Comparison of ENCODE assay signal across 26 mouse cellular contexts in the genomic region with DNA sequence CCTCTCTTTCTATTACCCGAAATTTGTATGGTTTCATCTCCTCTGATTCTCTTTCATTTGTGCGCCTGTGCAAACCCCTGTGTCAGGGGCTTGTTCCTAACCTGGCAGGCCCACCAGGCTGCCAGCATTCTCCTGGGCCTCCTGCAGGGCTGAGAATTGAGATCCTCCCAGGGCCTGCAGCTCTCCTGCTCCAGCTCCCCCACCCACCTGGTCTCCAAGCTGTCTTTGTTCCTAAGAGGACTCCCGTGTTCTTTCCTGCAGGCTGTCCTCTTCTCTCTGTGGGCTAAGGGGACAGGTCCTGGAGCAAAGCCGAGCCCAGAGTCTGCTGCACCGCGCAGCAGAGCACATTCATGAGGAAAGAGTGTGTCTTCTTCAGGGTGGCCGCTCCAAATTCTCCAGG.
A peak's percentile ranks its signal among the peaks of the same experiment; 100 is the strongest.
DNase-seq lines count a peak whose midpoint lies in the region; ATAC-seq lines count a peak whose summit lies in the region.
"Had no signal": no experiment of that assay in that cellular context is flagged by ENCODE, and none has a peak within 500 bp of the region (broad histone marks: within the 10 kb centered on the region; RNA-seq: fewer than 3 reads in every experiment).

No protein-coding gene starts in this region.

- H3K4me1 ChIP-seq in midbrain, embryonic 13.5 days (replicated peaks): peaks cover 35% of the 10 kb centered on the region
- H3K4me1 ChIP-seq in midbrain, embryonic 10.5 days: peaks cover 43% of the 10 kb centered on the region
- H3K4me1 ChIP-seq in embryonic facial prominence, embryonic 10.5 days: peaks cover 19% of the 10 kb centered on the region
- H3K4me1 ChIP-seq: limb, embryonic 13.5 days; liver, embryonic 12.5 days; megakaryocyte, embryonic 14.5 days had no signal

- H3K4me2 ChIP-seq in midbrain, embryonic 13.5 days (replicated peaks): no peak overlapping the region
- H3K4me2 ChIP-seq: heart, embryonic 11.5 days; limb, embryonic 13.5 days; liver, embryonic 12.5 days had no signal

- H3K36me3 ChIP-seq in midbrain, embryonic 13.5 days: no peaks in the 10 kb centered on the region
- H3K36me3 ChIP-seq in midbrain, embryonic 10.5 days: no peaks in the 10 kb centered on the region
- H3K36me3 ChIP-seq in embryonic facial prominence, embryonic 10.5 days (replicated peaks): no peaks in the 10 kb centered on the region
- H3K36me3 ChIP-seq: forebrain, embryonic 10.5 days; limb, embryonic 13.5 days; liver, embryonic 12.5 days had no signal

- no peak for DNase-seq in cerebellum, postnatal 4 days (ENCODE audit: low spot score in 2 of 2)
- DNase-seq in midbrain, embryonic 10.5 days (ENCODE audit: low spot score): no peak
- DNase-seq in cerebellum, adult 9-10 months: peak; percentile 33
- no peak for DNase-seq in embryonic facial prominence, embryonic 10.5 days (ENCODE audit: low spot score)
- no peak for DNase-seq in thymus, postnatal 36 days
- no peak for DNase-seq in gastrocnemius, postnatal 4 days (ENCODE audit: low spot score in 2 of 2)
- DNase-seq: adrenal gland, postnatal 25 days; gastrocnemius, postnatal 10 days; heart, adult 11 months; heart, postnatal 10 days; kidney, adult 9 months; kidney, postnatal 25 days; lung, adult 18-20 months; lung, postnatal 36 days; right cerebral cortex, postnatal 14 days; spleen, adult 18-20 months had no signal

- H3K9me3 ChIP-seq in midbrain, embryonic 13.5 days: no peaks in the 10 kb centered on the region
- H3K9me3 ChIP-seq in midbrain, embryonic 10.5 days (replicated peaks): no peaks in the 10 kb centered on the region
- H3K9me3 ChIP-seq in embryonic facial prominence, embryonic 10.5 days: no peaks in the 10 kb centered on the region
- H3K9me3 ChIP-seq: forebrain, embryonic 10.5 days; limb, embryonic 13.5 days; liver, embryonic 12.5 days had no signal

- peak; percentile 40; the same call in 1 of the 2 replicates for ATAC-seq in cerebellum, adult (ENCODE audit: insufficient number of reproducible peaks, low FRiP score, low TSS enrichment)
- no peak for ATAC-seq in midbrain, embryonic 13.5 days
- ATAC-seq: forebrain, embryonic 16.5 days; hindbrain, postnatal 0 days; intestine, embryonic 16.5 days; liver, embryonic 12.5 days had no signal

- peaks cover 5% of the 10 kb centered on the region; the same call in 1 of the 2 replicates for H3K27me3 ChIP-seq in midbrain, embryonic 13.5 days
- peaks cover 22% of the 10 kb centered on the region; the same call in 1 of the 2 replicates for H3K27me3 ChIP-seq in midbrain, embryonic 10.5 days (ENCODE audit: low read depth, poor library complexity, severe bottlenecking)
- H3K27me3 ChIP-seq in embryonic facial prominence, embryonic 10.5 days (replicated peaks; ENCODE audit: low read depth, poor library complexity, severe bottlenecking): peaks cover 10% of the 10 kb centered on the region; the same call in 1 of the 2 replicates
- H3K27me3 ChIP-seq: liver, embryonic 12.5 days; megakaryocyte, embryonic 14.5 days had no signal

- no peak overlapping the region for H3K4me3 ChIP-seq in midbrain, embryonic 13.5 days (replicated peaks)
- no peak overlapping the region for H3K4me3 ChIP-seq in midbrain, embryonic 10.5 days
- H3K4me3 ChIP-seq in embryonic facial prominence, embryonic 10.5 days: no peak overlapping the region
- H3K4me3 ChIP-seq: forebrain, embryonic 10.5 days; limb, embryonic 13.5 days; liver, embryonic 12.5 days had no signal

- H3K27ac ChIP-seq in midbrain, embryonic 13.5 days: peak overlapping the region; percentile 35
- H3K27ac ChIP-seq in midbrain, embryonic 10.5 days (replicated peaks): no peak overlapping the region; the same call in 1 of the 2 replicates
- H3K27ac ChIP-seq in embryonic facial prominence, embryonic 10.5 days (replicated peaks): peak overlapping the region; percentile 24; the same call in 1 of the 2 replicates
- H3K27ac ChIP-seq: forebrain, embryonic 10.5 days; hindbrain, postnatal 0 days; limb, embryonic 13.5 days; liver, embryonic 12.5 days had no signal

- WGBS in midbrain, embryonic 13.5 days: 30% methylated on average over 7 of the region's 7 CpGs
- 35% methylated on average over 7 of the region's 7 CpGs for WGBS in midbrain, embryonic 10.5 days
- 32% methylated on average over 7 of the region's 7 CpGs for WGBS in embryonic facial prominence, embryonic 10.5 days

- no peak overlapping the region for H3K9ac ChIP-seq in midbrain, embryonic 13.5 days (replicated peaks)
- H3K9ac ChIP-seq: limb, embryonic 13.5 days; liver, embryonic 12.5 days had no signal
